Mouse (Mus musculus): ENCODE measurements around the gene Plekhh3. TPM values are rescaled to one million over a fixed set of nuclear protein-coding genes. Genes with fewer than 3 reads are reported as not detected.

Plekhh3 gene
- polyA plus RNA-seq (2015; fragmentation: Nextera tagmentation; extraction: Ambion mirVana): 11.1 and 12.7 TPM in 2 replicates

GRCm38 (mm10) chr11:101170811-101171610, at the start of gene Plekhh3:
Gene Plekhh3 (minus strand): TSS chr11:101171351.
- Histone ChIP-seq H3K27ac (peak within 1 kb of the TSS; percentile 94), H3K36me3 (peaks cover 17% of the 10 kb centered on the region), H3K4me1 (replicated peaks) (peaks cover 52% of the 10 kb centered on the region), H3K4me3 (replicated peaks) (peak within 1 kb of the TSS; percentile 69), H3K9me3 (no peaks in the 10 kb centered on the region), H3K27me3 (replicated peaks) (peaks cover 12% of the 10 kb centered on the region), H3K9ac (peak within 1 kb of the TSS; percentile 72), H3K4me2 (replicated peaks) (peak within 1 kb of the TSS; percentile 93)
- ATAC-seq: peak; percentile 95
- under 1% methylated on average over 49 of the region's 50 CpGs for WGBS

GRCm38 (mm10) chr11:101220853-101221252, 49.7 kb upstream of the Plekhh3 start:
- no peak overlapping the region for H3K9ac ChIP-seq
- no peaks in the 10 kb centered on the region for H3K9me3 ChIP-seq
- peak overlapping the region; percentile 55 for H3K27ac ChIP-seq
- 0 out of 2 replicates have a peak, but pooled peaks cover 4% of the 10 kb centered on the region for H3K36me3 ChIP-seq
- peak; percentile 65; the same call in 1 of the 2 replicates for ATAC-seq
- H3K4me1 ChIP-seq (replicated peaks): peaks cover 16% of the 10 kb centered on the region
- H3K4me3 ChIP-seq (replicated peaks): no peak overlapping the region
- WGBS: 26% methylated on average over 2 of the region's 2 CpGs
- H3K27me3 ChIP-seq (replicated peaks): no peaks in the 10 kb centered on the region
- no peak overlapping the region for H3K4me2 ChIP-seq (replicated peaks)

- Histone ChIP-seq H3K4me1 (replicated peaks) (0 out of 2 replicates have a peak, but pooled peaks cover 5% of the 10 kb centered on the region), H3K9ac (no peak overlapping the region), H3K36me3 (peaks cover 7% of the 10 kb centered on the region; the same call in 1 of the 2 replicates), H3K4me3 (replicated peaks) (no peak overlapping the region), H3K4me2 (replicated peaks) (no peak overlapping the region), H3K27ac (no peak overlapping the region), H3K9me3 (no peaks in the 10 kb centered on the region), H3K27me3 (replicated peaks) (no peaks in the 10 kb centered on the region)
- WGBS: 88% methylated on average over 10 of the region's 10 CpGs
- no peak for ATAC-seq
Measured at GRCm38 (mm10) chr11:101218436-101219055, 47.4 kb upstream of the Plekhh3 start.

- H3K36me3 ChIP-seq: peaks cover 12% of the 10 kb centered on the region; the same call in 1 of the 2 replicates
- WGBS: 92% methylated on average over 5 of the region's 5 CpGs
Measured at GRCm38 (mm10) chr11:101216936-101217335, 45.8 kb upstream of the Plekhh3 start.

GRCm38 (mm10) chr11:101211970-101212369, 40.8 kb upstream of the Plekhh3 start:
- no peaks in the 10 kb centered on the region for H3K27me3 ChIP-seq (replicated peaks)
- H3K4me1 ChIP-seq (replicated peaks): no peaks in the 10 kb centered on the region
- no peak overlapping the region for H3K9ac ChIP-seq
- peak; percentile 71 for ATAC-seq
- no peak overlapping the region for H3K27ac ChIP-seq
- H3K36me3 ChIP-seq: peaks cover 22% of the 10 kb centered on the region
- no peaks in the 10 kb centered on the region for H3K9me3 ChIP-seq
- WGBS: 30% methylated on average over 3 of the region's 3 CpGs
- H3K4me3 ChIP-seq (replicated peaks): no peak overlapping the region
- H3K4me2 ChIP-seq (replicated peaks): no peak overlapping the region

More at GRCm38 (mm10) chr11:101216936-101217335, 45.8 kb upstream of the Plekhh3 start:
- Histone ChIP-seq H3K27me3 (replicated peaks) (no peaks in the 10 kb centered on the region), H3K9me3 (no peaks in the 10 kb centered on the region), H3K27ac (no peak overlapping the region), H3K4me2 (replicated peaks) (no peak overlapping the region), H3K4me1 (replicated peaks) (0 out of 2 replicates have a peak, but pooled peaks cover 5% of the 10 kb centered on the region), H3K4me3 (replicated peaks) (no peak overlapping the region), H3K9ac (no peak overlapping the region)
- no peak for ATAC-seq

GRCm38 (mm10) chr11:101200986-101201385, 29.8 kb upstream of the Plekhh3 start:
- Histone ChIP-seq H3K4me2 (replicated peaks) (no peak overlapping the region), H3K9me3 (no peaks in the 10 kb centered on the region), H3K9ac (no peak overlapping the region), H3K4me1 (replicated peaks) (no peaks in the 10 kb centered on the region), H3K36me3 (peaks cover 45% of the 10 kb centered on the region), H3K27ac (no peak overlapping the region), H3K4me3 (replicated peaks) (no peak overlapping the region), H3K27me3 (replicated peaks) (no peaks in the 10 kb centered on the region)
- WGBS: 17% methylated on average over 7 of the region's 7 CpGs
- no peak for ATAC-seq

GRCm38 (mm10) chr11:101199555-101199954, 28.4 kb upstream of the Plekhh3 start:
- H3K4me3 ChIP-seq (replicated peaks): no peak overlapping the region
- no peak for ATAC-seq
- H3K36me3 ChIP-seq: peaks cover 39% of the 10 kb centered on the region
- no peaks in the 10 kb centered on the region for H3K4me1 ChIP-seq (replicated peaks)
- H3K9ac ChIP-seq: no peak overlapping the region
- 79% methylated on average over 3 of the region's 3 CpGs for WGBS
- H3K4me2 ChIP-seq (replicated peaks): no peak overlapping the region
- no peaks in the 10 kb centered on the region for H3K27me3 ChIP-seq (replicated peaks)
- no peak overlapping the region for H3K27ac ChIP-seq
- no peaks in the 10 kb centered on the region for H3K9me3 ChIP-seq

- Histone ChIP-seq H3K27me3 (replicated peaks) (no peaks in the 10 kb centered on the region), H3K4me1 (replicated peaks) (0 out of 2 replicates have a peak, but pooled peaks cover 4% of the 10 kb centered on the region), H3K4me2 (replicated peaks) (no peak overlapping the region), H3K9ac (no peak overlapping the region), H3K27ac (no peak overlapping the region), H3K36me3 (peaks cover 35% of the 10 kb centered on the region), H3K9me3 (no peaks in the 10 kb centered on the region), H3K4me3 (replicated peaks) (no peak overlapping the region)
- ATAC-seq: no peak
- WGBS: 88% methylated on average over 8 of the region's 8 CpGs
Measured at GRCm38 (mm10) chr11:101196175-101196574, 25.0 kb upstream of the Plekhh3 start.

- H3K4me1 ChIP-seq (replicated peaks): peaks cover 9% of the 10 kb centered on the region
- no peak overlapping the region for H3K4me3 ChIP-seq (replicated peaks)
- H3K27me3 ChIP-seq (replicated peaks): no peaks in the 10 kb centered on the region
- H3K9ac ChIP-seq: no peak overlapping the region
- H3K36me3 ChIP-seq: peaks cover 34% of the 10 kb centered on the region
- no peak overlapping the region for H3K27ac ChIP-seq
- H3K9me3 ChIP-seq: no peaks in the 10 kb centered on the region
- ATAC-seq: no peak
- H3K4me2 ChIP-seq (replicated peaks): no peak overlapping the region
- 84% methylated on average over 8 of the region's 8 CpGs for WGBS
Measured at GRCm38 (mm10) chr11:101195571-101195970, 24.4 kb upstream of the Plekhh3 start.

GRCm38 (mm10) chr11:101195101-101195500, 23.9 kb upstream of the Plekhh3 start:
- H3K36me3 ChIP-seq: peaks cover 32% of the 10 kb centered on the region

GRCm38 (mm10) chr11:101194643-101195042, 23.5 kb upstream of the Plekhh3 start:
- Histone ChIP-seq H3K4me2 (replicated peaks) (no peak overlapping the region), H3K9me3 (no peaks in the 10 kb centered on the region), H3K9ac (no peak overlapping the region), H3K27ac (no peak overlapping the region), H3K4me3 (replicated peaks) (no peak overlapping the region), H3K36me3 (peaks cover 27% of the 10 kb centered on the region), H3K27me3 (replicated peaks) (no peaks in the 10 kb centered on the region), H3K4me1 (replicated peaks) (peaks cover 16% of the 10 kb centered on the region)
- ATAC-seq: no peak
- 87% methylated on average over 6 of the region's 6 CpGs for WGBS

More at GRCm38 (mm10) chr11:101195101-101195500, 23.9 kb upstream of the Plekhh3 start:
- Histone ChIP-seq H3K4me2 (replicated peaks) (no peak overlapping the region), H3K27ac (no peak overlapping the region), H3K27me3 (replicated peaks) (no peaks in the 10 kb centered on the region), H3K9me3 (no peaks in the 10 kb centered on the region), H3K9ac (no peak overlapping the region), H3K4me3 (replicated peaks) (no peak overlapping the region), H3K4me1 (replicated peaks) (peaks cover 13% of the 10 kb centered on the region)
- no peak for ATAC-seq
- 91% methylated on average over 1 of the region's 1 CpGs for WGBS

GRCm38 (mm10) chr11:101194137-101194536, 23.0 kb upstream of the Plekhh3 start:
- Histone ChIP-seq H3K27me3 (replicated peaks) (no peaks in the 10 kb centered on the region), H3K9ac (no peak overlapping the region), H3K4me3 (replicated peaks) (no peak overlapping the region), H3K4me1 (replicated peaks) (peaks cover 21% of the 10 kb centered on the region), H3K4me2 (replicated peaks) (no peak overlapping the region), H3K9me3 (no peaks in the 10 kb centered on the region), H3K36me3 (peaks cover 23% of the 10 kb centered on the region), H3K27ac (no peak overlapping the region)
- WGBS: 74% methylated on average over 5 of the region's 5 CpGs
- ATAC-seq: no peak
